In genomic region chr9:48418397-48418796, GRCm38 (mm10) we compare ENCODE assay signal across 15 mouse cellular contexts.
"Had no signal": no experiment of that assay in that cellular context is flagged by ENCODE, and none has a peak within 500 bp of the region (broad histone marks: within the 10 kb centered on the region; RNA-seq: fewer than 3 reads in every experiment).

No protein-coding gene starts in this region.

- DNase-seq: kidney, adult 11 months; kidney, adult 9 months; kidney, postnatal 36 days; liver; liver, embryonic 13.5 days; lung, adult 2 months; lung, postnatal 36 days; midbrain, embryonic 14.5 days had no signal

- H3K36me3 ChIP-seq: limb, embryonic 12.5 days; liver, embryonic 13.5 days; midbrain, embryonic 10.5 days; neural tube, embryonic 15.5 days had no signal

- H3K9ac ChIP-seq: limb, embryonic 12.5 days; liver, embryonic 13.5 days; neural tube, embryonic 15.5 days had no signal

- ATAC-seq: inflammation-experienced regulatory T-cells, adult 6 months; lung, postnatal 0 days had no signal

- H3K4me1 ChIP-seq: liver, embryonic 13.5 days; neural tube, embryonic 15.5 days had no signal

- H3K4me3 ChIP-seq: limb, embryonic 12.5 days; liver, embryonic 13.5 days; midbrain, embryonic 10.5 days; myocyte; neural tube, embryonic 15.5 days had no signal

- H3K27ac ChIP-seq: kidney, postnatal 0 days; limb, embryonic 12.5 days; liver, embryonic 13.5 days; midbrain, embryonic 10.5 days; neural tube, embryonic 15.5 days had no signal

- H3K27me3 ChIP-seq: limb, embryonic 12.5 days; liver, embryonic 13.5 days; neural tube, embryonic 15.5 days had no signal
